Mouse (Mus musculus): ENCODE measurements at regions not wholly inside any gene's neighbourhood (a gene's known extent, or its start where the extent isn't known, plus 50 kb on each side); places are given as distances from the start of the nearest gene placed in this dataset.

DNA sequence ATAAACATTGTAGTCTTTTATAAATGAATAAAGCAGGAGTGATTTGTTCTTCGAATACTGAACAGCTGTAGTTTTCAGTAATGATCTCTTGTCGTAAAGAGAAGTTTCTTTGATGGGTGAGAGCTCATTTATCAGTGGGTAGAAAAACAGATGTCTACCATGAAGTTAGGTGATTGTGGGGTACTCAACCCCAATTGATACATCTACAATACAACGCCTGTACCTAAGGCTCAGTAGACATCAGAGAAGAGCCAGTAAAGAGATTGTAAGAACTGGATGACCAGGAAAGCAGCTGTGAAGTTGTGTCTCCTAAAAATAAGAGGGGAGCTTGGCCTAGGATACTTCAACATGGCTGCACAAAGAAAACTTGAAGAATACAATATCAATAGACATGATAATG is 143.1 kb upstream of the Ednrb start:
- Histone ChIP-seq H3K4me3 (ENCODE audit: insufficient read depth, low read length) (no peak overlapping the region), H3K4me1 (ENCODE audit: control insufficient read depth, insufficient read depth, low read length) (no peaks in the 10 kb centered on the region), H3K27ac (ENCODE audit: insufficient read depth, low read length) (no peak overlapping the region)
- TF ChIP-seq CTCF (IDR thresholded peaks at IDR 0.05; ENCODE audit: extremely low read depth, insufficient read depth, low read length) (no peak), POLR2A (IDR thresholded peaks at IDR 0.05; ENCODE audit: extremely low read depth, insufficient read depth, low read length) (no peak)

DNA sequence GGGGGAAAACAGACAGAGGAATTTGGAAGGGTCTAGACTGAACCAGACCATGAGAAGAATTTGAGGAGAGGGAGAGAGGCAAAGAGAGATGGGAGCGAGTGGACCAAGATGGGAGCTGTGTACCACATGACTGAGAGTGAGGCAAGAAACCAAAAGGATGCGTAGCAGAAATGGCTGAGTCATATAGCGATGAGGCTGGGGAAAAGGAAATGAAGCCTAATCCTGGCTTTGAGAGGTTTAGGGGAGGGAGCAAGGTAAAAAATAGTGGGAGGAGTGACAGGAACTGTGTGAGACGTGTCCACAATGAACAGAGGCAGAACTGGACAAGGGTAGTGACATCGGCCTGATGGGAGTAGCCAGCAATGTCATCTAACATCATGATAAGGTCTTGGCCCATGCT is 140.1 kb upstream of the Ednrb start:
- Histone ChIP-seq H3K4me1 (ENCODE audit: control insufficient read depth, insufficient read depth, low read length) (no peaks in the 10 kb centered on the region), H3K27ac (ENCODE audit: insufficient read depth, low read length) (no peak overlapping the region), H3K4me3 (ENCODE audit: insufficient read depth, low read length) (no peak overlapping the region)
- TF ChIP-seq POLR2A (IDR thresholded peaks at IDR 0.05; ENCODE audit: extremely low read depth, insufficient read depth, low read length), result no peak
- TF ChIP-seq CTCF (IDR thresholded peaks at IDR 0.05; ENCODE audit: extremely low read depth, insufficient read depth, low read length), result no peak

DNA sequence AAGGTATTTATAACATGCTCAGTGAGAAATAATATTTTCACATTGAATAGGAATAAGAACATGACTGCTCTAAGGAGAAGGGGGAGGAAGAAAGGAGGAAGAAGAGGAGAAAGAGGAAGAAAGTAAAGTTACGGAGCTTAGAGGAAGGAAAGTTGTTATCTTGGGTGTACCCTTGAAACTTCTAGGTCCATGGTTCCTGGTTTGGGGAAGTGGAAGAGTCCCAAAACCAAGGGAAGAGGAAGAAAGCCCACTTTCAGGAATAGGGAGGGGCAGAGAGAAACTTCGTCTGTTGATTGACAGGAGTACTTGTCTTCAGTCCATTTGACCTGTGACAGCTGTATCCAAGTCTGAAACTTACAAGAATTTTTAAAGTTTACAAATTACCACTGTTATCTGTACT is 134.6 kb upstream of the Ednrb start:
- H3K27ac ChIP-seq (ENCODE audit: insufficient read depth, low read length), result no peak overlapping the region
- TF ChIP-seq POLR2A (IDR thresholded peaks at IDR 0.05; ENCODE audit: extremely low read depth, insufficient read depth, low read length) (no peak), CTCF (IDR thresholded peaks at IDR 0.05; ENCODE audit: extremely low read depth, insufficient read depth, low read length) (no peak)
- H3K4me1 ChIP-seq (ENCODE audit: control insufficient read depth, insufficient read depth, low read length), result no peaks in the 10 kb centered on the region
- no peak overlapping the region for H3K4me3 ChIP-seq (ENCODE audit: insufficient read depth, low read length)

DNA sequence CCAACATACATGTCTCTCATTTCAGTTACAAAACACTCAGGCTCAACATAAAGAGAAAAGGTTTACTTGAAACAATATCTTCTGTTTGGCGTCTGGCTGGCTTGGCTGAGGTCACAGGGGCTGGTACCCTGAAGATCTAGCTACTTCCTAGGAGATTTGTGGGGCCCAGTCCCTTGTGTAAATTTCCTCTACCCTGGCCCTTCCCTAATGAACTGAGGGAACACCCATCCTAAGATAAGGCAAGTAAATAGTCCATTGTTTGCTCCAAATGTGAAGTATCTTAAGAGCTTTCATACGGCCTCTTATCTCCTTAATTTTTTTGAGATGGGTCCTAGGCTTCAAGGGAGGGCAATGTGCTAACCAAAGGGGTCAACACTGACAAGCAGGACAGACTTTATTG is 133.6 kb upstream of the Ednrb start:
- TF ChIP-seq POLR2A (IDR thresholded peaks at IDR 0.05; ENCODE audit: extremely low read depth, insufficient read depth, low read length) (no peak), CTCF (IDR thresholded peaks at IDR 0.05; ENCODE audit: extremely low read depth, insufficient read depth, low read length) (no peak)
- H3K27ac ChIP-seq (ENCODE audit: insufficient read depth, low read length), result no peak overlapping the region
- no peak overlapping the region for H3K4me3 ChIP-seq (ENCODE audit: insufficient read depth, low read length)
- no peaks in the 10 kb centered on the region for H3K4me1 ChIP-seq (ENCODE audit: control insufficient read depth, insufficient read depth, low read length)

DNA sequence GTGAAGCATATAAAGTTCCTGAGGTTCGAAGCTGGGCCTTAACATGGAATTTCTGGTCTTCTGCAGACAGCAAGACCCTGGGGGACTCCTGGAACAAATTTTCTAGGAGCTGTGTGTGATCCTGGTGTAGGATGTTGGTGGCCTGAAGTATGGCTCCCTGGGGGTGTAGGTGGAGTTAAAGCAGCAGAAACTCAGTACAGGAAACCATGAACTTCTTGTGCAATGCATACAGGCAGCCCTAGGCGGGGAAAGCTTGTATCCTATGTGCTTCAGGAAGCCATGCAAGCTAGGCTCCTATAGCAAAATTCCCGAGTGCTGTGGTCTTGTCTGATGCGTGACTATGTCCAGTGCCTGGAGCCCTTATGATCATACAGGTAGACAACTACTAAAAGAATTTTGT is 129.8 kb upstream of the Ednrb start:
- TF ChIP-seq POLR2A (IDR thresholded peaks at IDR 0.05; ENCODE audit: extremely low read depth, insufficient read depth, low read length) (no peak), CTCF (IDR thresholded peaks at IDR 0.05; ENCODE audit: extremely low read depth, insufficient read depth, low read length) (no peak)
- H3K4me3 ChIP-seq (ENCODE audit: insufficient read depth, low read length), result no peak overlapping the region
- H3K4me1 ChIP-seq (ENCODE audit: control insufficient read depth, insufficient read depth, low read length), result no peaks in the 10 kb centered on the region
- no peak overlapping the region for H3K27ac ChIP-seq (ENCODE audit: insufficient read depth, low read length)

DNA sequence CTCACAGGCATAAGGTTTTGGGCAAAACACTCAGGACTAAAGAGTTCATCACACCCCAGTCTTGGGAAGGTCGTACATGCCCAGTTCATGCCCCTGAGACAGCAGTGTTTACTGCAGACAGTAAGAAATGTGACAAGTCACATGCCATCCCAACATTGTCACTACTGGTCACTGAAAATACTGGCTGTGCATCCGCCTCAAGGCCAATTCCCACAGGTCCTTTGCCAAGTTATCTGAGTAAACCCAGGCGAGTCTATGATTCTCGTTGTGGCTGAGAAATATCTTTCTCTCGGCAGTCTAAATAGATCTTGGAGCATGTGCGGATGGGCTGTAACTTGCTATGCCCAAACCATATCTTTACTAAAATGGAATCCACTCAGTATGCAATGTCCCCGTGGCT is 128.9 kb upstream of the Ednrb start:
- no peak overlapping the region for H3K27ac ChIP-seq (ENCODE audit: insufficient read depth, low read length)
- no peak overlapping the region for H3K4me3 ChIP-seq (ENCODE audit: insufficient read depth, low read length)
- H3K4me1 ChIP-seq (ENCODE audit: control insufficient read depth, insufficient read depth, low read length), result no peaks in the 10 kb centered on the region
- no peak for TF ChIP-seq POLR2A (IDR thresholded peaks at IDR 0.05; ENCODE audit: extremely low read depth, insufficient read depth, low read length)
- TF ChIP-seq CTCF (IDR thresholded peaks at IDR 0.05; ENCODE audit: extremely low read depth, insufficient read depth, low read length), result no peak

DNA sequence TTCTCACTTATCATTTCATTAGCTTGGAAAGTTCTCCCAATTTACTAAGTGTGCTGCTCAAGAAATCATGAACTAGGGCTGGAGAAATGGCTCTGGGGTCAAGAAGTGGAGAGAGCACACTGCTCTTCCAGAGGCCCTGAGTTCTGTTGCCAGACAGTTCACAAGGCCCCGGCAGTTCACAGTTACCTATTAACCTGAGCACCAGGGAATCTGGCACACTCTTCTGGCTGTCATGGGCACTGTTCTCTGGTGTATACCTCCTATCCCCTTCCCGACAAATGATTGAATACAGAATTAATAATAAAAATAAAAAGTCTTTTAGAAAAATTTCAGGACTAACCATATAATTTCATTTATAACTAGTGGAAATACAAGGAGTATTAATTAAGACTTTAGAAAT is 125.1 kb upstream of the Ednrb start:
- Histone ChIP-seq H3K4me3 (ENCODE audit: insufficient read depth, low read length) (no peak overlapping the region), H3K4me1 (ENCODE audit: control insufficient read depth, insufficient read depth, low read length) (no peaks in the 10 kb centered on the region), H3K27ac (ENCODE audit: insufficient read depth, low read length) (no peak overlapping the region)
- TF ChIP-seq POLR2A (IDR thresholded peaks at IDR 0.05; ENCODE audit: extremely low read depth, insufficient read depth, low read length), result no peak
- no peak for TF ChIP-seq CTCF (IDR thresholded peaks at IDR 0.05; ENCODE audit: extremely low read depth, insufficient read depth, low read length)

DNA sequence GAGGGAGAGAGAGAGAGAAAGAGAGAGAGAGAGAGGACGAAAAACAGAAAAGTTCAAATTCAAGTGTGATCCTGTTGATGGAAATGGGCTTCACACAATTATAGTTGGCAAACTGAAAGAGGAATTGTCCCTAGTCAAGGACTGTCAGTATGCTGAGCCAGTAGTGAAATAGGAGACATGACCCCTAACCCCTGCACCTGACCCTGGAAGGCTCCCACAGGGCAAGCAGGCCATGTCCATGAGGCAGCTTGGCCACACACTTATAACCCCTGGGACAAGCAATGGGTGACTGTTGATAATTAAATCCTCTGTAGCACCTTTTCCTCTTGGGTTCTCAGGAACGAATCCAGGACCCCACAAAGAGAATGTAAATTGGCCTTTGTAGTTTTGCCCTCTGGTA is 122.1 kb upstream of the Ednrb start:
- no peak for TF ChIP-seq CTCF (IDR thresholded peaks at IDR 0.05; ENCODE audit: extremely low read depth, insufficient read depth, low read length)
- no peak for TF ChIP-seq POLR2A (IDR thresholded peaks at IDR 0.05; ENCODE audit: extremely low read depth, insufficient read depth, low read length)
- H3K4me1 ChIP-seq (ENCODE audit: control insufficient read depth, insufficient read depth, low read length), result no peaks in the 10 kb centered on the region
- H3K27ac ChIP-seq (ENCODE audit: insufficient read depth, low read length), result no peak overlapping the region
- H3K4me3 ChIP-seq (ENCODE audit: insufficient read depth, low read length), result no peak overlapping the region

DNA sequence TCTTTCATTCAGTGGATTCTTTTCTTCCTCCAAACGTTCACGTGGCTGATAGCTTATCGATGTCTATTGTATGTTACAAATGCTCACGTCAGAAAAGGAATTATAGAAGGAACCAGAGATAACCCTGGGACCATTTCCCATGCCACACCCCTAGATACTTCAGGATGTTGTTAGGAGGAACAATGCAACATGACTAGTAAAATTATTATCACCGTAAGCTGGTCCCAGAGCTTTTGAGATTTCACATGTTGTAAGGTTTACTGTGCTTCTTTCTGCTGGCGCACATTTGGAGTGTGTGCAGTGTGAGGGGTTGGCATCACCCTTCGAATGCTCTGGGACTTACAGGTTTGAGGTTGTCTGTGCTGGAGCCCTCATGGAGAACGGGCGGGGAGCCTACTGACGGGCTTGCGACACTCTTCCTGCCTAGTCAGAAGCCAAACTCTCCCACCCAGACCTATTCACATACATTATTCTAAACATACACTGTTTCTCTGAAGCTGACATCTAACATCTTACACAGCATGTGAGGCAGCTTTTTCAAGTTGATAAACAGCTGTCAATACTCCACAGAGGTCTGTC is 118.2 kb upstream of the Ednrb start:
- H3K27ac ChIP-seq (ENCODE audit: insufficient read depth, low read length), result no peak overlapping the region
- no peaks in the 10 kb centered on the region for H3K4me1 ChIP-seq (ENCODE audit: control insufficient read depth, insufficient read depth, low read length)
- H3K4me3 ChIP-seq (ENCODE audit: insufficient read depth, low read length), result no peak overlapping the region
- TF ChIP-seq CTCF (IDR thresholded peaks at IDR 0.05; ENCODE audit: extremely low read depth, insufficient read depth, low read length) (no peak), POLR2A (IDR thresholded peaks at IDR 0.05; ENCODE audit: extremely low read depth, insufficient read depth, low read length) (no peak)

DNA sequence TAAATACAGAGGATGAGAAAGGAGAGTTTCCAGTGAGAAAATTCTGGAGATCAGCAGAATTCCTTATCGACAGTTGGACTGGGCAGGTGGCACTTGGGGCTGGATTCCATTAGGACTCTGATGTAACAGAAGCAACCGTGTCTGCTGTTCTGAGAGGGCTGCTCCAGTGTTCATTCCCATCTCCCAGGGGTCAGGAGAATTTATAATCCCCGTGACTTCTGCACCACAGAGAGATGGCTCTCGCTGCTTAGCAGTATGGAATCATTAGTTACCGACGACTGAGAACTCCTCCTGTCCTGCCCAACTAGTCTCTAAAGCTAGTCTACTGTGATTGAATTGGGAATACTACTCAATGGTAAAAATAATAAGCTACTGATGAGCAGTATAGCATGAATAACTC is 107.7 kb upstream of the Ednrb start:
- Histone ChIP-seq H3K27ac (ENCODE audit: insufficient read depth, low read length) (no peak overlapping the region), H3K4me3 (ENCODE audit: insufficient read depth, low read length) (no peak overlapping the region), H3K4me1 (ENCODE audit: control insufficient read depth, insufficient read depth, low read length) (no peaks in the 10 kb centered on the region)
- TF ChIP-seq POLR2A (IDR thresholded peaks at IDR 0.05; ENCODE audit: extremely low read depth, insufficient read depth, low read length), result no peak
- TF ChIP-seq CTCF (IDR thresholded peaks at IDR 0.05; ENCODE audit: extremely low read depth, insufficient read depth, low read length), result no peak
